Mouse (Mus musculus): ENCODE measurements around the gene Cnst.

The Cnst gene

GRCm38 (mm10) chr1:179591639-179592038 lies 45.5 kb downstream of the Cnst start:
- no peak for DNase-seq (ENCODE audit: low spot score in 2 of 2)

DNA sequence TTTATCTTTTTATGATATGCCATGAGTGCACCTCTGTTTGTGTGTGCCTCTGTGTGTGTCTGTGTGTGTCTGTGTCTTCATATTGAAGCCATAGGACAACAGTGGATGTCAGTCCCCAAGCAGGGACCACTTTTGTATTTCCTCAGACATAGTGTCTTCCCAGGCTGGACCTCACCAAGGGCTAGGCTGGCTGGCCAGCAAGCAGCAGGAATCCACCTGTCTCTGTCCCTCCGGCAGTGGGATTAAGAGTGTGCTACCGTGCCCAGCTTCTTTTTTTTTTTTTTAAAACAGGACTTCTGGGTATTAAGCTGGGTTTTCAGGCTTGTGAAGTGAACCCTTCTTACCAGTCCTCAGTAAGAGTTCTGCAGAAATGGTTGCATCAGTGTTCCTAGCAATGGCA lies 46.0 kb downstream of the Cnst start:
- no peak for DNase-seq (ENCODE audit: low spot score in 2 of 2)

GRCm38 (mm10) chr1:179592972-179593371 lies 46.8 kb downstream of the Cnst start:
- DNase-seq (ENCODE audit: low spot score in 2 of 2) = no peak

DNA sequence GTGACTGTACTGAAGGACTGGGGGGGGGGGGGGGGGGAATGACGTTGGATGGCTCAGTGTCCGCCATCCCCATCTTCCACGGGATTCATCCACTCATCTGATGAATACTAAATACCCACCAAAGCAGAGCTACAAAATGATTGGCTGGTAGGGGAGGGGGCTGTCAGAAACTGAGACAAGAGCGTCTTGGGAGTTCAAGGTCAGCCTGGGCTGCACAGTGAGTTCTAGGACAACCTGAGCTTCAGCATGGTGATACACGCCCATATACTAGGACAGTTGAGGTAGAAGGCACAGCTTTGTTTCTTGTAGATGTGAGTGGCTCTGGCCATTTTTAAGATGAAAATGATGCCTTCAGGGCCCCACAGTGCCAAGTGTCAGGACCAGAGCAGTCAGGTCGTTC lies 52.2 kb downstream of the Cnst start:
- DNase-seq (ENCODE audit: low spot score in 2 of 2) = no peak

DNA sequence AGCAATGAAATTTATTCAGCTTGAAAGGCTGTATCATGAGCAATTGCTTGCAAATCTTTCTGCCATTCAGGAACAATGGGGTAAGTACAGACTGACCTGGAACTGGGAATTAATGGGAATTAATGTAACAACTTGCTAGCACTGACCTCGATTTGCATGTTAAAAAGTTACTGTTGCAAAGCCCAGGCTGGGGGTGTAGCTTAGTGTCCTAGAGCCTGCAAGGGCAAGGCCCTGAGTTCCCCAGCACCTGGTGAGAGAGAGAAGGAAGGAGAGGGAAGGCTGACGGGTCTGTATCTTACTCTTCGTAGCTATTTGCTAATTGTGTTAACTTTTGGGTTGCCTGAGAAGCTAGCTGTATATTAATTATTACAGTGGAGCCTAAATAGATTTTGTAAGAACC lies 58.4 kb downstream of the Cnst start:
- no peak for DNase-seq (ENCODE audit: low spot score in 2 of 2)

DNA sequence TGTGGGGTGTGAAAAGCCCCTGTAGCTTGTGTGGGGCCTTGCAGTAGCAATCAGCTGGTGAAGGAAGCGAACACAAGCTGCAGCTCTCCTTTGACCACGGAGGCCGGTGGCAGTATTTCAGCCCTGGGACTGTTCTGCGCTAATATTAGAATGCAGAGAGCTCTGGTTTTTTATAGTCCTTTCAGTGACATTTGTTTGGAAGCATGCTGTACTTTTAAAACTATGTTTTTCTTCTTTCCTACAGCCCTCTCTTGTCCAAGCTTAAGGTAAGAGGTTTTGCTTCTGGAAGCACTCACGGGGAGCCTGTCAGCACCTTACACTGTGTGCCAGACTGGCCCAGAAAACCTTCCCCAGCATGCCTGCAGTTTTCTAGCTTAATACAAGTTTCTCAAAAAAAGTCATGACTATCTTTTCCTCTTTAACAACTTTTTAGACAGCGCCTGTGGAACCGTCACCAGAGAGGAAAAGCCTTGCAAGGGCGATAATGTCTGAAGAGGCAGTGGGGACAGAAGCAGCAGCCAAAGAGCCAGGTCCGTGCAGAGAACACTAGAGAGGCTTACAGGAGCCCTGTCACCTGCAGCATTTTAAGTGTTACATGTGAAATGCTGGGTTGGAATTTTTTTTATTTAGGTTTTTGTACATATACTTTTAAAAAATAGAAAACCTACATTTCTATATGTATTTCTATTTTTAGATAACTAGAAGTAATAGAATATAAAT lies 60.0 kb downstream of the Cnst start:
- DNase-seq (ENCODE audit: low spot score in 2 of 2) = no peak

GRCm38 (mm10) chr1:179608521-179608920 lies 62.4 kb downstream of the Cnst start:
- no peak for DNase-seq (ENCODE audit: low spot score in 2 of 2)

DNA sequence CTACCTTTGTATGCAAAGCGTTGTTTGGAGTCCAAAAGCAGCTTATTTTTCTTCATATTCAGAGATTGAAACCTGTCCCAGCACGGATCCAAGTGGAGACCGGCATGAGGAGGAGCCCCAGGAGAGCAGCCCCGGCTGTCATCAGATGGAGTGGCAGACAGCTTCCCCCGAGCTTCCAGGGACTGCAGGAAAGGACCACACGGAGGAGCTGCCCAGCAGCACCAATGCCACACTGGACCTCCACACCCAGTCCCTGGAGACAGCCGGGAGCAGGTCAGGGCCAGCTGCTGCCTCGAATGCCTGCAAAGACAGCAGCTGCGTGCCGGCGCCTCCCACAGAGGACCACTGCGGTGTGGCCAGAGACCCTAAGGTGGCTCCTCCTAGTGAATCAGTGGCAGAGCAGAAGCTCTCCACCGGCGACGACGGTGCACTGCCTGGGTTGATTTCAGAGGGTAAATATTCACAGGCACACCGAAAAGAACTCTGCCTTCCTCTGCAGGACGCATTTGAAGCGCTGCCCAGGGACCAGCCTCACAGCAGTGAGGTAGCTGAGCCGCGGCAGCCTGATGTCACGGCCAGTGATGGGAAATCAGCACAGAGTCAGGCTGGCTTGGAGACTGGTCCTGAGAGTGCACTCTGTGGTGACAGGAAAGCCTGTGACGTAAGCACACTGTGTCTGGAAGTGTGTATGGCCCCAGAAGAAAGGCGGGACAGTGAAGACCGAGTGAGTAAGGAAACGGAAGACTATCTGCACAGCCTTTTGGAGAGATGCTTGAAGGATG lies 63.7 kb downstream of the Cnst start:
- no peak for DNase-seq (ENCODE audit: low spot score in 2 of 2)

DNA sequence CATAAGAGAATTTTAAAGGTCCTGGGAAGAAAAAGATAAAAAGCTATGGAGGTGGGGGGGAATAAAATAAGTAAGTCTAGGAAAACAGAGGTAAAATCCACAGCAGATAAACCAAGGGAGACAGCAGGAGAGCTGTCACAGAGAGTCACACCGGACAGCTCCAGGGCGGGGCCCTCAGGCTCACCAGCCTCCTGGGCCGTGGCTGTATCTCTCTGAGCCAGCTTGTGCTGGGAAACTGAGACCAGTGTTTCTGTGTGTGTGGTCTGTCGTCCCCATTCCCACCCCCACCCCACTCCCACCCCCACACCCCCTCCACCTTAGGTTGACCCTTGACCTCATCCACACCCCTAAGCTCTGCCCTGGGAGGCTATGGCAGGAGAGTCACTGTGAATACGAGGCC lies 65.0 kb downstream of the Cnst start:
- DNase-seq (ENCODE audit: low spot score in 2 of 2) = no peak

- DNase-seq (ENCODE audit: low spot score in 2 of 2) = no peak
These were observed 66.2 kb downstream of the Cnst start for GRCm38 (mm10) chr1:179612418-179612817.

- no peak for DNase-seq (ENCODE audit: low spot score in 2 of 2)
These were observed 66.9 kb downstream of the Cnst start for GRCm38 (mm10) chr1:179612986-179613505.

DNA sequence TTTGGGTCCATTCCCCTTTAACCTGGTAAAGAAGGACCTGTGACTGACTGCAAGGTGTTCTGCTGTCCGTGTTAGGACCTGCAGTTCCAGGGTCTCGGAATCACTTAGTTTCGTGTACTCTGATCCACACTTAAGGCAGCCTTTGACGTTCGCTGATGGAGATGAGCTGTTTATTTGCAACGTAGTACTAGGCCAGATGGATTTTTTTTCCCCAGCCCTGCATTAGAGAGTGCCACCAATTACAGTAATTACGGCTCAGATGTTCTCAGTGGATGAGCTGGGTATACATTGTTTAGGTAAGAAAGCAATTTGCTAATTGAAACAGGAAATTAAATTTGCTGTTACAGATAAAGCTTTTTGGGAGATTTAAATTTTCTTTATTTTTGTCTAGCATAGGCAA lies 71.3 kb downstream of the Cnst start:
- DNase-seq (ENCODE audit: low spot score in 2 of 2) = no peak

- no peak for DNase-seq (ENCODE audit: low spot score in 2 of 2)
These were observed 76.5 kb downstream of the Cnst start for GRCm38 (mm10) chr1:179622665-179623064.

- peak; percentile 33 to 58 for DNase-seq (ENCODE audit: low spot score in 2 of 2)
These were observed 77.5 kb downstream of the Cnst start for GRCm38 (mm10) chr1:179623657-179624056.

- DNase-seq (ENCODE audit: low spot score in 2 of 2) = peak; percentile 38 to 54
These were observed 78.2 kb downstream of the Cnst start for GRCm38 (mm10) chr1:179624354-179624753.

GRCm38 (mm10) chr1:179627855-179628254 lies 81.7 kb downstream of the Cnst start:
- no peak for DNase-seq (ENCODE audit: low spot score in 2 of 2)

DNA sequence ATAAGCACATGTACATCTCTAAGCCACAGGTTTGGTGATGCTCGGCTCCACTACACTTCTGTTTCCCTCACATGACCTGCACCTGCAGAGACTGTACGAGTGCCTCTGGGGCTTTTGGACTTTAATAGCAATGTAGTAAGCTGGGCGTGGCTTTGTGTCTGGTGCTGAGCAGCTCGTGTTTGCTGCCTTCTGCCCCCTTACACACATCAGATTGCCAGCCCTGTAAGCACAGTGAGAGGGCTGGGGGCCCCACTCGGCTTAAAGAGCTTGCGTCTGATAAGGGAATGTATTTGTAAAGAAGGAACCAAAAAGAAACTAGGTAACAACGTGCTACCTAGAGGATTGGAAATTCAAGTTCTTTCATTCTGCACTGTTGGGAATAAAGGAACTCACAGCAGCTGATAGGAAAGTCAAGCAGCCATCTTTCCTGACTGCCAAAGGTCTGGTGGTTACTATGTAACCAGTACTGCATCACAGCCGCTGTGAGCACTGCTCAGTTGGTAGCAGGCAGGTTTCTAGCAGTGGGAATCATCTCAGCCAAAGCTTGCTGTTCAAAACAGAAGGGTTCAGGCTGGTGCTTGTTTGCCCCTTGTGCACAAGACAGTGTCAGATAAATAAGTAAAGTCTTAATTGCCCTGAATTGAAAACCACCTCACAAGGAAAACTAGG lies 82.4 kb downstream of the Cnst start:
- DNase-seq (ENCODE audit: low spot score in 2 of 2) = no peak

DNA sequence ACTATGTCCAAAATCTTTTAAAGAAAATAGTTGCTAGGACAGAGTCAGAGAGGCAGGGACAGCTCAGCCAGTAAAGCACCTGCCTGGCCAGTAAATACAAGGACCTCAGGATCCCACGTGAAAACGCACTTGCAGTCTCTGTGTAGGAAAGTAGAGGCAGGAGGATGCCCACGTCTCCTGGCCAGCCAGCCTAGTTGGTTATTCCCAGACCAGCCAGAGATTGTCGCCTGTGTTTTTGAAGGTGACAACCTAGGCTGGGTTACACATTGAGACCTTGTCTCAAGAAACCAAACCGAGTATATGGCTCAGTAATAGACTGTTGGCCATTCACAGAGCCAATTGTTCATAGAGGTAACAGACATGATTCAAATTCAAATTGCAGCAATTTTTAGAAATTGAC lies 83.1 kb downstream of the Cnst start:
- DNase-seq (ENCODE audit: low spot score in 2 of 2) = no peak

GRCm38 (mm10) chr1:179632746-179633413 lies 86.7 kb downstream of the Cnst start:
- DNase-seq (ENCODE audit: low spot score in 2 of 2) = no peak

GRCm38 (mm10) chr1:179633414-179633752 lies 87.2 kb downstream of the Cnst start:
- DNase-seq (ENCODE audit: low spot score in 2 of 2) = peak in 1 of 2 experiments; percentile 30

- no peak for DNase-seq (ENCODE audit: low spot score in 2 of 2)
These were observed 88.0 kb downstream of the Cnst start for GRCm38 (mm10) chr1:179634159-179634558.

DNA sequence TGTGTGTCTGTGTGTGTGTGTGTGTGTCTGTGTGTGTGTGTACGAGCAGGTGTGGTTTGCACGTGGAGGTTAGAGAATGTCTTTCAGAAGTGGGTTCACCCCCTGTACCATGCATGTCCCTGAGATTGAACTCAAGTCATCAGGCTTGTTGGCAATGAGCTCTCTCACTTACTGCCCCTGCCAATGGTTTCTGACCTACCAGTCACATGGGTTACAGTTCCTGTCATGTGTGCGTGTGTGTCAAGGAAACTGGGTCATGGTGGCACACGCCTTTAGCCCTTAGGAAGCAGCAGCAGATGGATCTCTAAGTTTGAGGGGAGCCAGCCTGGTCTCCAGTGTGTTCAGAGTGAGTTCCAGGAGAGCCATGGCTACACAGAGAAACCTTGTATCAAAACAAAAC lies 96.6 kb downstream of the Cnst start:
- no peak for DNase-seq (ENCODE audit: low spot score in 2 of 2)

Measured in cerebellum, postnatal 4 days (tissue).